Mouse (Mus musculus): ENCODE data around the gene Pakap. TPM values are rescaled to one million over a fixed set of nuclear protein-coding genes. Genes with fewer than 3 reads are reported as not detected.

Pakap gene
- not detected in 2 replicates for total RNA-seq (2017)

GRCm38 (mm10) chr4:57567666-57568206 lies at the start of gene Pakap:
Gene Pakap (plus strand): TSS chr4:57568179.
- ATAC-seq (replicated peaks; ENCODE audit: low read depth, poor library complexity, severe bottlenecking): no peak

GRCm38 (mm10) chr4:57523456-57523855 lies 44.5 kb upstream of the Pakap start:
- no peak for ATAC-seq (replicated peaks; ENCODE audit: low read depth, poor library complexity, severe bottlenecking)

- no peak for ATAC-seq (replicated peaks; ENCODE audit: low read depth, poor library complexity, severe bottlenecking)
Observed at GRCm38 (mm10) chr4:57524461-57524860, 43.5 kb upstream of the Pakap start.

GRCm38 (mm10) chr4:57525221-57526011 lies 42.6 kb upstream of the Pakap start:
- no peak for ATAC-seq (replicated peaks; ENCODE audit: low read depth, poor library complexity, severe bottlenecking)

- ATAC-seq (replicated peaks; ENCODE audit: low read depth, poor library complexity, severe bottlenecking): no peak
Observed at GRCm38 (mm10) chr4:57528296-57528695, 39.7 kb upstream of the Pakap start.

GRCm38 (mm10) chr4:57533686-57534085 lies 34.3 kb upstream of the Pakap start:
- no peak for ATAC-seq (replicated peaks; ENCODE audit: low read depth, poor library complexity, severe bottlenecking)

GRCm38 (mm10) chr4:57534232-57534631 lies 33.7 kb upstream of the Pakap start:
- ATAC-seq (replicated peaks; ENCODE audit: low read depth, poor library complexity, severe bottlenecking): no peak

- no peak for ATAC-seq (replicated peaks; ENCODE audit: low read depth, poor library complexity, severe bottlenecking)
Observed at GRCm38 (mm10) chr4:57535087-57535486, 32.9 kb upstream of the Pakap start.

GRCm38 (mm10) chr4:57538029-57538688 lies 29.8 kb upstream of the Pakap start:
- ATAC-seq (replicated peaks; ENCODE audit: low read depth, poor library complexity, severe bottlenecking): no peak

- no peak for ATAC-seq (replicated peaks; ENCODE audit: low read depth, poor library complexity, severe bottlenecking)
Observed at GRCm38 (mm10) chr4:57543692-57544256, 24.2 kb upstream of the Pakap start.

- ATAC-seq (replicated peaks; ENCODE audit: low read depth, poor library complexity, severe bottlenecking): no peak
Observed at GRCm38 (mm10) chr4:57547785-57548184, 20.2 kb upstream of the Pakap start.

- ATAC-seq (replicated peaks; ENCODE audit: low read depth, poor library complexity, severe bottlenecking): no peak
Observed at GRCm38 (mm10) chr4:57550216-57550615, 17.8 kb upstream of the Pakap start.

- ATAC-seq (replicated peaks; ENCODE audit: low read depth, poor library complexity, severe bottlenecking): no peak
Observed at GRCm38 (mm10) chr4:57557102-57557501, 10.9 kb upstream of the Pakap start.

GRCm38 (mm10) chr4:57559438-57559837 lies 8.5 kb upstream of the Pakap start:
- ATAC-seq (replicated peaks; ENCODE audit: low read depth, poor library complexity, severe bottlenecking): no peak

- no peak for ATAC-seq (replicated peaks; ENCODE audit: low read depth, poor library complexity, severe bottlenecking)
Observed at GRCm38 (mm10) chr4:57560010-57560409, 8.0 kb upstream of the Pakap start.

GRCm38 (mm10) chr4:57561055-57561454 lies 6.9 kb upstream of the Pakap start:
- ATAC-seq (replicated peaks; ENCODE audit: low read depth, poor library complexity, severe bottlenecking): no peak

GRCm38 (mm10) chr4:57565283-57565682 lies 2.7 kb upstream of the Pakap start:
- ATAC-seq (replicated peaks; ENCODE audit: low read depth, poor library complexity, severe bottlenecking): no peak

- ATAC-seq (replicated peaks; ENCODE audit: low read depth, poor library complexity, severe bottlenecking): no peak
Observed at GRCm38 (mm10) chr4:57565811-57566210, 2.2 kb upstream of the Pakap start.

GRCm38 (mm10) chr4:57568268-57569068 lies 489 bp downstream of the Pakap start:
- ATAC-seq (replicated peaks; ENCODE audit: low read depth, poor library complexity, severe bottlenecking): no peak

GRCm38 (mm10) chr4:57569069-57569355 lies 1.0 kb downstream of the Pakap start:
- ATAC-seq (replicated peaks; ENCODE audit: low read depth, poor library complexity, severe bottlenecking): no peak

All from common myeloid progenitor, adult 5-6 weeks (primary cell).